Mouse (Mus musculus): ENCODE results near the gene Wasl.

DNA sequence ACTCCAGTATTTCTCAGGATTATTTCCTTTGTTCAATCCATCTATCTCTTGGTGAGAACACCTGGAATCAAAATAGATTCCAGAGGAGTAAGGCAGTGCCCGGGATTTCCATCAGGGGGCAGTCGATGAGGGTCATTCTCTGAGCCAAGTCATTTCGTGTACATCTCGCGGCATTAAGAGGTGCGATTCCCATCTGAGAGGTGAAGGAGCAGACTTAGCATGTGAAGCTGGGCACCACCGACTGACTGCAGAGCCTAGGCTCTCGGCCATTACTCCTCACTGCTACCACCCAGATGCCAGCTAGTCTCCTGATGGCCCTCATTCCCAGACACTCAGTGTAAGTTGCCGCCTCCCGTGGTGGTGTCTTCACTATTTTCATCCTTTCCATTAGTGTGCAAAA lies 58.3 kb downstream of the Wasl start:
- TF ChIP-seq CTCF (IDR thresholded peaks at IDR 0.05; ENCODE audit: low read depth, low read length) (no peak), GATA1 (IDR thresholded peaks at IDR 0.05; ENCODE audit: borderline replicate concordance, low read length) (no peak)
